Mouse (Mus musculus): ENCODE measurements at regions not wholly inside any gene's neighbourhood (a gene's known extent, or its start where the extent isn't known, plus 50 kb on each side); places are given as distances from the start of the nearest gene placed in this dataset.

DNA sequence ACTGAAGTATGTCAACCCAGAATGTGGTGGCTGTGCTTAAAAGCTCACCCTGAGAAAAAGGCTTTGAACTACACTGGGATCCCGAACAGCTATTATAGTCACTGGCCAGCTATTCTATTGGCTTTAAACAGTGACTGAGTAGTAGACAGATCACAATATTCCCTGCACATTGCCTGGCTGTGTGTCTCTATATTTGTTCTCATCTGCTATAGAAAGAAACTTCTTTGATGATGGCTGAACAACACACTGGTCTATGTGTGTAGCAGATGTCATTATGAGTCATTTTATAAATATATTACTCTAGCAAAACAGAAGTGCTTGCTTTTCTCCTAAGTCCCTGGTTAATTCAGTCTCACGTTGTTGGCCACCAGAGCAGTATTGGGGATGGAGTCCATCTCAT, 152.1 kb upstream of the Slco6d1 start:
- TF ChIP-seq CTCF (IDR thresholded peaks at IDR 0.05; ENCODE audit: low read depth), result no peak
- TF ChIP-seq EP300 (IDR thresholded peaks at IDR 0.05; ENCODE audit: low read depth), result no peak
